Mouse (Mus musculus) liver, postnatal 0 days (tissue): ENCODE results near the gene Mrps18a.

Experiments
- CTCF ChIP-seq: sonication (generic); IDR thresholded peaks from 2 replicates; pipeline ENCODE4 v1.5.1; 2016; ENCODE audit warnings: antibody characterized with exemption, low read depth
- EP300 ChIP-seq: IDR thresholded peaks from 2 replicates; pipeline ENCODE4 v1.6.1; 2016; ENCODE audit warnings: antibody characterized with exemption, low read depth, mild to moderate bottlenecking

GRCm38 (mm10) chr17:46063974-46064312 is 46.8 kb upstream of the Mrps18a start:
- TF ChIP-seq CTCF, result no peak
- TF ChIP-seq EP300, result no peak
